Mouse (Mus musculus) hindbrain, embryonic 12.5 days (tissue): Measurements from ENCODE around the gene Gnpat. TPM values are rescaled to one million over a fixed set of nuclear protein-coding genes. Genes with fewer than 3 reads are reported as not detected.

Experiments used
- ATAC-seq: fragments of 200-750 bp; cut with Nextera tagmentation; 2 replicates; pipeline ENCODE4 v1.8.0; 2017; ENCODE audit warnings: moderate TSS enrichment; ENCODE audit not compliant: low FRiP score
- H3K27ac ChIP-seq: fragments of 300-500 bp; sonication (generic); 2 replicates; pipeline ENCODE4 v1.5.1; 2016; ENCODE audit warnings: mild to moderate bottlenecking
- H3K27me3 ChIP-seq: fragments of 300-500 bp; sonication (generic); 2 replicates; pipeline ENCODE4 v1.6.1; 2016; ENCODE audit warnings: mild to moderate bottlenecking
- H3K36me3 ChIP-seq: fragments of 300-500 bp; sonication (generic); 2 replicates; pipeline ENCODE4 v1.6.1; 2016; ENCODE audit warnings: mild to moderate bottlenecking
- H3K4me1 ChIP-seq: fragments of 300-500 bp; sonication (generic); 2 replicates; pipeline ENCODE4 v1.6.1; 2016
- H3K4me2 ChIP-seq: fragments of 300-500 bp; sonication (generic); replicated peaks from 2 replicates; pipeline ENCODE4 v1.6.1; 2016; ENCODE audit warnings: mild to moderate bottlenecking
- H3K4me3 ChIP-seq: fragments of 300-500 bp; sonication (generic); 2 replicates; pipeline ENCODE4 v1.5.1; 2016; ENCODE audit warnings: mild to moderate bottlenecking
- H3K9ac ChIP-seq: fragments of 300-500 bp; sonication (generic); 2 replicates; pipeline ENCODE4 v1.6.1; 2016; ENCODE audit warnings: mild to moderate bottlenecking, moderate library complexity
- H3K9me3 ChIP-seq: fragments of 300-500 bp; sonication (generic); replicated peaks from 2 replicates; pipeline ENCODE4 v1.6.1; 2016; ENCODE audit warnings: mild to moderate bottlenecking
- WGBS: fragments of 180-500 bp; shearing (Covaris S2); methylation state at CpG from one replicate; pipeline ENCODE4 v1.1.7; 2016; 5-methylcytosine and 5-hydroxymethylcytosine counted together
- polyA plus RNA-seq: library from polyadenylated mRNA; unstranded; fragments of >200 nt; fragmentation: Nextera tagmentation; extraction: Ambion mirVana; gene quantifications from 2 replicates; pipeline ENCODE4 v1.2.1, GENCODE M21; 2016

The Gnpat gene
- polyA plus RNA-seq, 1 experiment from 2014 or later = 103 TPM

DNA sequence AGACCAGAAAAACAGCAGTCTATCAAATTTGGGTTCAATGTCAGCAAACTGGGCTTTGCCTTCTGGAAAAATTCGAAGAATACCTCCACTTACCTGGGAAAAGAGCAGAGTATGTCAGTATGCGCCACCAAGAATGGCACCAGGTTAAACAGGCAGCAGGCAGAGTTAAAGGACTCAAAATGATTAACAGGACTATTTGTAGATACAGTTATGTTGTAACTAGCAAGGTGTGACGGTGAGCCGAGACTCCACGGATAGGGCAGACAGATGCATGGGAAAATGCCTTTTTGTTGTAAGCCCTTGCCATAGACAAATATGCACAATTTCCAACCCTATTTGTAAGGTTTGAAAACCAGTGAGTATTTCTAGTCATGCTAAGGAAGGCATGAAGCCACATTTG lies 51.2 kb downstream of the Gnpat start:
- peaks cover 60% of the 10 kb centered on the region for H3K36me3 ChIP-seq
- no peak overlapping the region for H3K4me2 ChIP-seq
- H3K27me3 ChIP-seq = no peaks in the 10 kb centered on the region
- no peak for ATAC-seq
- WGBS = 98% methylated on average over 5 of the region's 5 CpGs
- H3K9ac ChIP-seq = no peak overlapping the region
- no peaks in the 10 kb centered on the region for H3K9me3 ChIP-seq
- H3K27ac ChIP-seq = no peak overlapping the region
- no peak overlapping the region for H3K4me3 ChIP-seq
- peaks cover 9% of the 10 kb centered on the region; the same call in 1 of the 2 replicates for H3K4me1 ChIP-seq

DNA sequence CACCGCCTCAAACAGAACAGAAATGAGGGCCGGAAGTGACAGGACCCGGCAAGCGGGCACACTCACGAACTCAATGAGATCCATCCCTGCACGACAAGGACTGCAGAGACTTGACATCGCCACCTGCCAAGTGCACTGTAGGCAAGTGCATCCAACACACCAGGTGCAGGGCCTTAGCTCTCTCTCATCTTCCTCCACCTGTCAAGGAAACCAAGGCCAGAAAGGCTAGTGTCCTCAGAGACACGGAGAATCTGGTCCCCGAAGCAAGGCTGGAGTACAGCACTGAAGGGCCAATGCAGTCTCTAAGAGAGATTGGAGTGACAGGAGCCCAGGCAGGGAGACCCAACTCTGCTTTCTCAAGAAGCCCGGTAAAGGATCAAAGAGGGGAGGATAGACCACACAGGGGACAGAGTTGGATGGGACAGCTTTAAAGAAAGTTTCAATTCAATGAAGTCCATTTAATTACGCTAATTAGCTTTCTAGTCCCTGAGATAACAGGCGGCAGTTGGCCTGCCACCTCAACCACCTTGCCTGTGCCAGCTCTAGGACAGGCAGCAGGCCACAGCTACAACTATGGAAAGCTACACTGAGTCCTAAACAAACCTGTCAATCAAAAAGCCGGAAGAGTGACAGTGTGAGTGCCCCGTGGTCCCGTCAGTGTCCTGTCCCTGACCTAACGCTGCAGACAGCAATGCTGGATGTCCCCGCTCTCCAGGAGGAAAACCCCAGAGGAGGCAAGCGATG lies 55.1 kb downstream of the Gnpat start:
- peaks cover 10% of the 10 kb centered on the region; the same call in 1 of the 2 replicates for H3K4me1 ChIP-seq
- H3K4me2 ChIP-seq = no peak overlapping the region
- H3K27ac ChIP-seq = no peak overlapping the region
- no peak overlapping the region for H3K4me3 ChIP-seq
- H3K36me3 ChIP-seq = peaks cover 25% of the 10 kb centered on the region
- no peaks in the 10 kb centered on the region for H3K9me3 ChIP-seq
- 79% methylated on average over 18 of the region's 18 CpGs for WGBS
- H3K9ac ChIP-seq = no peak overlapping the region
- no peak for ATAC-seq
- H3K27me3 ChIP-seq = no peaks in the 10 kb centered on the region

DNA sequence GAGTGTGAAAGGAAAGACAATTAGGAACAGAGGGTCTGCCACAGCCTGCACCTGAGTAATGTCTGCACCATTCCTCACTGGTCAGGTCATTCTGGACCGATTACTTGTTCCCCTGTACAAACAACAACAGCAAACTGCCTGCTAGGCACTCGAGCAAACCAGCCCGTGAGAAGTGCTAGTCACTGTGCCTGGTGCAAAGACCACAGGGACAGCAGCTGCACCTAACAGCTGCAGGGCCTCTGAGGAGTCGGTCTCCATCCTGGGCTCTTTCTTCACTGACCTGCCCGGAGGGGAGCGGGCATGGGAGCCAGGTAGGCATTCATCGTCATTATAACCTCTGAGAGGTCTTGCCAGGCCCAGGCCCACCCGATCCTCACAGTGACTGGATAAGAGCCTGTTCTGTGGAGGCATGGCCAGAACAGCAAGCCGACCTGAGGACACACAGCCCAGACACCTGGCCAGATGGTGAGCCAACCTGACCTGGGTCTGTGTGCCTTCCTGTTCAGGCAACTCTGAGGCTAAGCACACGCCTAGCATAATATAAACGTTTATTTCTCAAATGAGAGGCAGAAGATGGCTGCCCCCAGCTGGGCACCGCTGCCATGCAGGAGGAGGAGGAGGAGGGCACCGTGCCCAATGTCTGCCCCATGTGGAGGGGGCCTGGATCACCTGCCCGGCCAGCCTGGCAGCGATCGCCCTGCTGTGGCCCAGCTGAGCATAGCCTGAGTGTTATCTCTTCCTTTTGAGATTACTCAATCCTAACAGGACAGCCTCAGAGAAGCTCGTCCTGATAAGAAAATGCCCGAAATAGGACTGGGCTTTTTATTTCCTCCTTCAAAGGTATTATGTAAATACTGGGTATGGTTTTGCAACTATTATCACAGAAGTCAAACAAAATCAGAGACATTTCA lies 58.8 kb downstream of the Gnpat start:
- no peak overlapping the region for H3K4me2 ChIP-seq
- peaks cover 5% of the 10 kb centered on the region for H3K36me3 ChIP-seq
- H3K4me1 ChIP-seq = peaks cover 10% of the 10 kb centered on the region; the same call in 1 of the 2 replicates
- WGBS = 82% methylated on average over 18 of the region's 18 CpGs
- H3K27me3 ChIP-seq = no peaks in the 10 kb centered on the region
- ATAC-seq = no peak
- no peak overlapping the region for H3K4me3 ChIP-seq
- no peaks in the 10 kb centered on the region for H3K9me3 ChIP-seq
- H3K27ac ChIP-seq = no peak overlapping the region
- H3K9ac ChIP-seq = no peak overlapping the region

DNA sequence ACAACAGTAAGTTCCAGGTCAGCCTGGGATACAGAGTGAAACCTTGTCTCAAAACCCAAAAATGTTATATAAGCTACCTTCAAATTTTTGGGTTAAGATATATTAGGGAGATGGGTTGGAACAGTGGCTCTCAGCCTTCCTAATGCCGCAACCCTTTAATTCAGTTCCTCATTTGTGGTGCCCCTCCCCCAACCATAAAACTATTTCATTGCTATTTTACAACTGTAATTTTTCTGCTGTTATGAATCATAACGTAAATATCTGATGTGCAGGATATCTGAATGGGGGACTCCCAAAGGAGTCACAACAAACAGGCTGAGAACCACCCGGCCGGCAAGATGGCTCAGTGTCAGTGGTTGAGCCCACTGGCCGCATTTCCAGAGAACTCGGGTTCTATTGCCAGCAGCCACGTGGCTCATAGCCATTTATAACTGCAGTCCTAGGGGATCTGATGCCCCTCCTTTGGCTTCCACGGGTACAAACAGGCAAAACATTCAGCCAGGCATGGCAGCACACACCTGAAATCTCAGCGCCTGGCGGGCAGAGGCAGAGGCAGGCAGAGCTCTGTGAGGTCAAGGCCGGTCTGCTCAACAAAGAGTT lies 59.8 kb downstream of the Gnpat start:
- no peak overlapping the region for H3K4me2 ChIP-seq
- H3K4me3 ChIP-seq = no peak overlapping the region
- no peaks in the 10 kb centered on the region for H3K27me3 ChIP-seq
- ATAC-seq = no peak
- no peak overlapping the region for H3K27ac ChIP-seq
- 88% methylated on average over 11 of the region's 11 CpGs for WGBS
- peaks cover 10% of the 10 kb centered on the region; the same call in 1 of the 2 replicates for H3K4me1 ChIP-seq
- H3K9me3 ChIP-seq = no peaks in the 10 kb centered on the region
- peaks cover 8% of the 10 kb centered on the region for H3K36me3 ChIP-seq
- no peak overlapping the region for H3K9ac ChIP-seq

DNA sequence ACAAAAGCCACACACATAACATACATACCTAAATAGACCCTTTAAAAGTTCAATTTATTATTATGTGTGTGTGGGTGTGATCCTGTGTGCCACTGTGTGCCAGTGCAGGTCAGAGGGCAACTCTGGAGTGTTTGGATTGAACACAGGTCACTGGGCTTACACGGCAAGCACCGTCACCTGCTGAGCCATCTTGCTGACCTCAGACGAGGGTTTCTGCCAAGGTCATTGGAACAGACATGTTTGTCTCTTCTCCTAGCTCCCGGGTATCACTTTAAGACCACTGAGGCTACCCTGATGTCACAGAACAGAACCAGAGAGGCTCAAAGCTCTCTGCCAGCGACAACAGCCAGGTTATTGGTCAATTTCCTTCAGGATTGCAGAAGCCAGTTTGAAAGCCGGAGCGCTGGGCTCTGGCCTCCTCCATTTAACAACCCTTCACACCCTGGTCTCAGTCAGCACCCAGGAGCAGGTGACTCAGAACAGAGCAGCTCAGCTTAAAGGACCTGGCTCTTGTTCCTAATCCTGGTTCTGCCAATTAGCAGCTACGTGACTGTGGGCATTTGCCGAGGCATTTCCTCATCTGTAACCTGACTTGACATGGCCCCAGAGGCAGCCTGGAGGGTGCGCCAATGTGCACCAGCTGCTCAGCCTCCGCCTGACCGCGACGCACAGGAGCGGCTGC lies 61.3 kb downstream of the Gnpat start:
- H3K4me2 ChIP-seq = no peak overlapping the region
- no peak overlapping the region for H3K9ac ChIP-seq
- H3K36me3 ChIP-seq = peaks cover 15% of the 10 kb centered on the region
- H3K9me3 ChIP-seq = no peaks in the 10 kb centered on the region
- WGBS = 87% methylated on average over 15 of the region's 15 CpGs
- H3K4me1 ChIP-seq = 0 out of 2 replicates have a peak, but pooled peaks cover under 1% of the 10 kb centered on the region
- H3K27ac ChIP-seq = no peak overlapping the region
- H3K27me3 ChIP-seq = no peaks in the 10 kb centered on the region
- no peak for ATAC-seq
- no peak overlapping the region for H3K4me3 ChIP-seq

- H3K27ac ChIP-seq = no peak overlapping the region
- 81% methylated on average over 14 of the region's 14 CpGs for WGBS
- H3K4me1 ChIP-seq = no peaks in the 10 kb centered on the region
- no peak overlapping the region for H3K4me3 ChIP-seq
- peaks cover 15% of the 10 kb centered on the region for H3K36me3 ChIP-seq
- H3K27me3 ChIP-seq = no peaks in the 10 kb centered on the region
- ATAC-seq = no peak
- H3K9me3 ChIP-seq = no peaks in the 10 kb centered on the region
- no peak overlapping the region for H3K4me2 ChIP-seq
- H3K9ac ChIP-seq = no peak overlapping the region
Observed at GRCm38 (mm10) chr8:124925544-124926266, 62.9 kb downstream of the Gnpat start.

GRCm38 (mm10) chr8:124926351-124926771 lies 63.5 kb downstream of the Gnpat start:
- Histone ChIP-seq H3K27me3 (no peaks in the 10 kb centered on the region), H3K9ac (no peak overlapping the region), H3K9me3 (no peaks in the 10 kb centered on the region), H3K36me3 (peaks cover 15% of the 10 kb centered on the region), H3K4me2 (no peak overlapping the region), H3K4me3 (no peak overlapping the region), H3K27ac (no peak overlapping the region), H3K4me1 (no peaks in the 10 kb centered on the region)
- ATAC-seq = no peak
- WGBS = 84% methylated on average over 10 of the region's 10 CpGs

- no peak overlapping the region for H3K4me3 ChIP-seq
- no peak overlapping the region for H3K9ac ChIP-seq
- no peaks in the 10 kb centered on the region for H3K4me1 ChIP-seq
- no peak overlapping the region for H3K4me2 ChIP-seq
- peaks cover 18% of the 10 kb centered on the region for H3K36me3 ChIP-seq
- WGBS = 90% methylated on average over 11 of the region's 11 CpGs
- ATAC-seq = no peak
- no peaks in the 10 kb centered on the region for H3K27me3 ChIP-seq
- H3K27ac ChIP-seq = no peak overlapping the region
- H3K9me3 ChIP-seq = no peaks in the 10 kb centered on the region
Observed at GRCm38 (mm10) chr8:124929006-124929405, 66.2 kb downstream of the Gnpat start.

- no peaks in the 10 kb centered on the region for H3K27me3 ChIP-seq
- H3K4me2 ChIP-seq = no peak overlapping the region
- H3K27ac ChIP-seq = no peak overlapping the region
- H3K4me1 ChIP-seq = no peaks in the 10 kb centered on the region
- peaks cover 18% of the 10 kb centered on the region for H3K36me3 ChIP-seq
- no peak overlapping the region for H3K9ac ChIP-seq
- no peak for ATAC-seq
- WGBS = 96% methylated on average over 13 of the region's 13 CpGs
- no peaks in the 10 kb centered on the region for H3K9me3 ChIP-seq
- no peak overlapping the region for H3K4me3 ChIP-seq
Observed at GRCm38 (mm10) chr8:124930086-124930485, 67.3 kb downstream of the Gnpat start.

DNA sequence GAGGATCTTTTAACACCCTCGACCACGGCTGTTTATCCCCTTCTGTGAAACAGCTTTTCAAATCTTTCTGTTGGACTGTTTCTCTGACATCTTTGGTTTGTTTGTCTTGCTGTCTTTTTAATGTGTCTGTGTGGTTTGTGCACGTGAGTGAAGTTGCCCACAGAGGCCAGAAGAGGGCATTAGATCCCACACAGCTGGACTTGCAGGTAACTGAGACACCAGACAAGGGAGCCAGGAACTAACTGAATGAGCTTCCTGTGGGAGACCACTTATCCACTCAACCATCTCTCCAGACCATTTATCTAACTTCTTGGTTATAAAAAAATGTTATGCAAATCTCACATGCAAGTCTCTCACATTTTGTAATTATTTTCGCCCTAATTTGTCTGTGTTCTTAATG lies 67.8 kb downstream of the Gnpat start:
- no peak overlapping the region for H3K4me3 ChIP-seq
- no peak overlapping the region for H3K4me2 ChIP-seq
- no peaks in the 10 kb centered on the region for H3K27me3 ChIP-seq
- H3K9ac ChIP-seq = no peak overlapping the region
- no peaks in the 10 kb centered on the region for H3K4me1 ChIP-seq
- H3K9me3 ChIP-seq = no peaks in the 10 kb centered on the region
- 83% methylated on average over 4 of the region's 4 CpGs for WGBS
- peaks cover 18% of the 10 kb centered on the region for H3K36me3 ChIP-seq
- H3K27ac ChIP-seq = no peak overlapping the region
- ATAC-seq = no peak

- Histone ChIP-seq H3K4me2 (no peak overlapping the region), H3K4me3 (no peak overlapping the region), H3K36me3 (peaks cover 16% of the 10 kb centered on the region), H3K9me3 (no peaks in the 10 kb centered on the region), H3K27me3 (no peaks in the 10 kb centered on the region), H3K9ac (no peak overlapping the region), H3K27ac (no peak overlapping the region), H3K4me1 (no peaks in the 10 kb centered on the region)
- 91% methylated on average over 3 of the region's 3 CpGs for WGBS
- ATAC-seq = no peak
Observed at GRCm38 (mm10) chr8:124932435-124932834, 69.6 kb downstream of the Gnpat start.
